Mouse (Mus musculus) kidney, adult 2 months (tissue): Measurements from ENCODE around the gene Slc11a1. TPM values are rescaled to one million over a fixed set of nuclear protein-coding genes. Genes with fewer than 3 reads are reported as not detected.
"Not testable (repeated sequence)": the region's sequence is repeated elsewhere in the genome, so short reads cannot be mapped to it uniquely, and the experiment has no call there.

Experiments used
- DNase-seq: peaks from one replicate; pipeline ENCODE4 v3.0.0; 2021
- H3K27ac ChIP-seq: fragments of 200-500 bp; 2 replicates; pipeline ENCODE4 v1.5.1; 2012; ENCODE audit warnings: low read depth, low read length, control low read depth, inconsistent platforms; ENCODE audit not compliant: insufficient read depth
- H3K27me3 ChIP-seq: fragments of 200-500 bp; replicated peaks from 2 replicates; pipeline ENCODE4 v1.6.1; 2012; ENCODE audit warnings: mild to moderate bottlenecking, moderate library complexity, low read length, inconsistent platforms; ENCODE audit not compliant: control insufficient read depth, insufficient read depth
- H3K36me3 ChIP-seq: fragments of 200-500 bp; 2 replicates; pipeline ENCODE4 v1.6.1; 2012; ENCODE audit warnings: mild to moderate bottlenecking, moderate library complexity, low read length, inconsistent platforms; ENCODE audit not compliant: control insufficient read depth, insufficient read depth
- H3K4me1 ChIP-seq: fragments of 200-500 bp; 2 replicates; pipeline ENCODE4 v1.6.1; 2011; ENCODE audit warnings: low read length; ENCODE audit not compliant: control insufficient read depth, insufficient read depth
- H3K4me3 ChIP-seq: fragments of 200-500 bp; 2 replicates; pipeline ENCODE4 v1.5.1; 2011; ENCODE audit warnings: mild to moderate bottlenecking, low read depth, low read length, control low read depth; ENCODE audit not compliant: insufficient read depth
- CTCF ChIP-seq: fragments of 200-500 bp; conservative IDR thresholded peaks from 2 replicates; pipeline ENCODE4 v1.5.1; 2011; ENCODE audit warnings: low read depth, mild to moderate bottlenecking, control low read depth, low read length, moderate library complexity, mixed read lengths; ENCODE audit not compliant: insufficient read depth, insufficient read length
- POLR2A ChIP-seq: fragments of 200-500 bp; IDR thresholded peaks from one replicate; pipeline ENCODE4 v1.6.1; 2011; ENCODE audit warnings: low read depth, low read length, control low read depth
- WGBS: fragments of 180-500 bp; shearing (Covaris S2); methylation state at CpG from one replicate; pipeline ENCODE4 v1.1.7; 2018; 5-methylcytosine and 5-hydroxymethylcytosine counted together
- polyA plus RNA-seq: library from polyadenylated mRNA; depleted of rRNA; stranded (reverse); fragments of >200 nt; gene quantifications from 2 replicates; pipeline ENCODE4 v1.2.3, GENCODE M21; 2012

The Slc11a1 gene
- polyA plus RNA-seq, 1 experiment, result 13.4 TPM

GRCm38 (mm10) chr1:74393010-74393409 is 18.0 kb downstream of the Slc11a1 start:
- TF ChIP-seq CTCF (no peak), POLR2A (no peak)
- Histone ChIP-seq H3K36me3 (peaks cover 2% of the 10 kb centered on the region; the same call in 1 of the 2 replicates), H3K4me1 (peaks cover 7% of the 10 kb centered on the region; the same call in 1 of the 2 replicates), H3K27me3 (no peaks in the 10 kb centered on the region), H3K4me3 (peak overlapping the region; percentile 85), H3K27ac (peak overlapping the region; percentile 51)
- DNase-seq, result no peak
- WGBS, result 16% methylated on average over 7 of the region's 7 CpGs

DNA sequence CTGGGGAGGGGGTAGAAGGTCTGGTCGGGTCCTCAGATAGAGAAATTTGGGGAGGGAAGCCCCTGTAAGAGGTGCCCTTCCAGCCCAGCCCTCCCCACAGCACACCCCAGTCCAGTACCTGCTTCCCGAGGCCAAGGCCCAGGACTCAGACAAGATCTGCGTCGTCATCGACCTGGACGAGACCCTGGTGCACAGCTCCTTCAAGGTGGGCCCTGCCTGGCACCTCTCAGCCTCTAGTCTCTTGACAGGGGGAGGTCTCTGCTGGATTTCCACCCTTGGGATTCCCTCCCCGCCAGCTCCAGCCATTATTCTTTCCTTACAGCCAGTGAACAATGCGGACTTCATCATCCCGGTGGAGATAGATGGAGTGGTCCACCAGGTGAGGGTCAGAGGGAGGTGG is 18.7 kb downstream of the Slc11a1 start:
- no peak overlapping the region for H3K4me3 ChIP-seq

GRCm38 (mm10) chr1:74394311-74394710 is 19.3 kb downstream of the Slc11a1 start:
- Histone ChIP-seq H3K4me3 (no peak overlapping the region), H3K36me3 (peaks cover 2% of the 10 kb centered on the region; the same call in 1 of the 2 replicates), H3K27ac (no peak overlapping the region), H3K27me3 (no peaks in the 10 kb centered on the region), H3K4me1 (peaks cover 7% of the 10 kb centered on the region; the same call in 1 of the 2 replicates)
- WGBS, result 86% methylated on average over 9 of the region's 9 CpGs
- TF ChIP-seq CTCF, result no peak
- TF ChIP-seq POLR2A, result no peak
- no peak for DNase-seq

More for the DNA sequence above, 18.7 kb downstream of the Slc11a1 start:
- WGBS, result 78% methylated on average over 9 of the region's 9 CpGs
- H3K27ac ChIP-seq, result no peak overlapping the region
- peaks cover 7% of the 10 kb centered on the region; the same call in 1 of the 2 replicates for H3K4me1 ChIP-seq
- H3K27me3 ChIP-seq, result no peaks in the 10 kb centered on the region
- DNase-seq, result no peak
- H3K36me3 ChIP-seq, result peaks cover 2% of the 10 kb centered on the region; the same call in 1 of the 2 replicates
- TF ChIP-seq CTCF, result no peak

GRCm38 (mm10) chr1:74394858-74395257 is 19.9 kb downstream of the Slc11a1 start:
- no peaks in the 10 kb centered on the region for H3K27me3 ChIP-seq
- H3K4me1 ChIP-seq, result peaks cover 7% of the 10 kb centered on the region; the same call in 1 of the 2 replicates
- no peak overlapping the region for H3K27ac ChIP-seq
- H3K36me3 ChIP-seq, result peaks cover 2% of the 10 kb centered on the region; the same call in 1 of the 2 replicates
- WGBS, result 92% methylated on average over 15 of the region's 15 CpGs
- no peak for DNase-seq
- H3K4me3 ChIP-seq, result no peak overlapping the region
- TF ChIP-seq POLR2A (no peak), CTCF (no peak)

- WGBS, result 82% methylated on average over 13 of the region's 13 CpGs
- Histone ChIP-seq H3K4me3 (no peak overlapping the region), H3K36me3 (peaks cover 2% of the 10 kb centered on the region; the same call in 1 of the 2 replicates), H3K27me3 (no peaks in the 10 kb centered on the region), H3K27ac (no peak overlapping the region), H3K4me1 (peaks cover 7% of the 10 kb centered on the region; the same call in 1 of the 2 replicates)
- no peak for DNase-seq
- TF ChIP-seq CTCF, result no peak
- no peak for TF ChIP-seq POLR2A
Observed at GRCm38 (mm10) chr1:74395290-74395689, 20.3 kb downstream of the Slc11a1 start.

DNA sequence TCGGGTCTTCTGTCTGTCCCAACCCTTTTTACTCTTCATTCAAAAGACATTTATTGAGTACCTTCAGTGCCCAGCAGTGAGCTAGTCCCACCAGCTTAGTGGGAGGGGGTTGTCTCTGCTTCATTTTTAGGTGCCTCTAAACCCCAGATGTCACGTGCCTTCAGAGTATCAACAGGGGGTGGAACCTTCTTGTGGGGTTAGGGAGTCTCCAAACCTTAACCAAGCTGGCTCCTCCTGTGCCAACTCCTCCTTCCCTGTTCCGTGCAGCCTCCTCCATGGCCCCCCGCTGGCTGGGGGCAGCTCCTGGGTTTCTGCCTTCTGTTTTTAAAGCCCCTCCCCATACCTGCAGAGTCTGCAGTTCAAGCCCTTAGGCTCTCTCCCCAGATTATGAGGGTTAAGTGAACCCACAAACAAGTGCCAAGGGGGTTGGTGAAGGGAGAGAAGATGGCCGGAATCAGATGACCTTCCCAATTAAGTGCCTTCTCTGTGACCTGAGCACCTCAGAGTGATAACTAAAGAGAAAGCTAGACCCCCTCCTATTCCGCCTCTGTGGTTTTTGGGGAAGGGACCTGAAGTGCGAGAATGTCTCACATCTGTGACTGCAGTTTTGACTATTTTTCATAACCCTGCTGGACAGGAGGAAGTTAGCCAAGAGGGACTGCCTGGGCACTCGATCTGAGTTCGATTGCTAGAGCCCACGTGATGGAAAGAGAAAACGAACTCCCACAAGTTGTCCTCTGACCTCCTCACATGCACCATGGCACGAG is 21.6 kb downstream of the Slc11a1 start:
- H3K4me1 ChIP-seq, H3K36me3 ChIP-seq, H3K27me3 ChIP-seq: not testable (repeated sequence)
- peak overlapping the region; percentile 92 for H3K27ac ChIP-seq
- H3K4me3 ChIP-seq, result peak overlapping the region; percentile 25; the same call in 1 of the 2 replicates
- WGBS, result 6% methylated on average over 12 of the region's 12 CpGs
- peak; percentile 69 for DNase-seq

DNA sequence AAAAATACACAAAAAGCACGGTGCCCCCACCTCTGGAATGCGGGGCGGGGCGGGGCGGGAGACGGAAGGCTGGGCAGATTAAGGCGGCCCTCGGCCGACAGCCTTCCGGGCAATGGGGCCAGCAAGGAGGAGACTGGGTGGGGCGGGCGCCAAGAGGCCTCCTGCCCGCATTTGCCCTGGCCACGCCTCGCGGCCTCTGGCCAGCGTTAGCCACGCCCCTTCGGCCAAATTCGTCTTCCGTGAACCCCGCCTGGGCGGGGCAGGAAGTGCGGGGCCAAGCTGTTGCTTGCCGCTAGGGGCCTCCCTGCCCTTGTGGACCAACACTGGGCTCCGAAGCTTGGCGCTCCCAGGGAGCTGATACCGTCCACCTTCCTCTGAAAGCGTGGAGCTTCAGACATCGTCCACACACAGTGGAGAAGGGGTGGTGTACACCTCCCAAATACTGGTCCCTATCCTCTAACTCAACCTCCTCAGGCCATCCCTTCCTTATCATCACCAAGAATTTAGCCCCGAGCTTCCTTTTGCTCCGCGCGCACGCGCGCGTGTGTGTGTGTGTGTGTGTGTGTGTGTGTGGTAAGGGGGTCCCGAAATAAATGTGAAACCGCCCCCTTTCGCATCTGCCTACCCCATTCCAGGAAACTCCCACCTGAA is 22.4 kb downstream of the Slc11a1 start:
- Histone ChIP-seq H3K4me1 (peaks cover 7% of the 10 kb centered on the region; the same call in 1 of the 2 replicates), H3K27me3 (no peaks in the 10 kb centered on the region), H3K36me3 (peaks cover 2% of the 10 kb centered on the region; the same call in 1 of the 2 replicates), H3K27ac (peak overlapping the region; percentile 92), H3K4me3 (peak overlapping the region; percentile 42)
- peak; percentile 100 for DNase-seq
- TF ChIP-seq POLR2A, result peak; percentile 94
- TF ChIP-seq CTCF, result peak; percentile 76
- under 1% methylated on average over 41 of the region's 41 CpGs for WGBS
